Mouse (Mus musculus) MEL (cell line): ENCODE results near the gene Dpt. TPM values are rescaled to one million over a fixed set of nuclear protein-coding genes. Genes with fewer than 3 reads are reported as not detected.
"Not testable (repeated sequence)": the region's sequence is repeated elsewhere in the genome, so short reads cannot be mapped to it uniquely, and the experiment has no call there.

Experiments used
- DNase-seq: peaks from one replicate; pipeline ENCODE4 v3.0.0; 2011; ENCODE audit warnings: low read depth, low spot score
- H3K27ac ChIP-seq: 2 replicates; pipeline ENCODE4 v1.5.1; 2012; ENCODE audit warnings: low read depth, mild to moderate bottlenecking, control low read depth, low read length, moderate library complexity; ENCODE audit not compliant: control insufficient read depth
- H3K27me3 ChIP-seq, 2 experiments: fragments of 150-350 bp in 1 of 2; sonication (generic) in 1 of 2; 2 replicates each; pipeline ENCODE4 v1.6.1; 2012; ENCODE audit warnings: low read length in 2 of 2, mild to moderate bottlenecking in 2 of 2, improper control_type of control experiment in 1 of 2, moderate library complexity in 1 of 2; ENCODE audit not compliant: insufficient read depth in 2 of 2, control insufficient read depth in 1 of 2
- H3K36me3 ChIP-seq, 2 experiments: 2 replicates each; pipeline ENCODE4 v1.6.1; 2012 to 2014; ENCODE audit warnings: low read length in 2 of 2, improper control_type of control experiment in 1 of 2, inconsistent platforms in 1 of 2, mild to moderate bottlenecking in 1 of 2; ENCODE audit not compliant: insufficient read depth in 2 of 2, control insufficient read depth in 1 of 2
- H3K4me1 ChIP-seq, 2 experiments: fragments of 150-350 bp in 1 of 2; sonication (generic) in 1 of 2; 2 replicates each; pipeline ENCODE4 v1.6.1; 2012; ENCODE audit warnings: low read length in 2 of 2, improper control_type of control experiment in 1 of 2, mild to moderate bottlenecking in 1 of 2; ENCODE audit not compliant: insufficient read depth in 2 of 2, control insufficient read depth in 1 of 2
- H3K4me3 ChIP-seq, 2 experiments: fragments of 150-350 bp in 1 of 2; sonication (generic) in 1 of 2; 2 replicates each; pipeline ENCODE4 v1.5.1; 2012; ENCODE audit warnings: low read depth in 2 of 2, low read length in 2 of 2, mild to moderate bottlenecking in 2 of 2, moderate library complexity in 2 of 2, control low read depth in 1 of 2, improper control_type of control experiment in 1 of 2; ENCODE audit not compliant: control insufficient read depth in 1 of 2, insufficient read depth in 1 of 2
- H3K79me2 ChIP-seq: 2 replicates; pipeline ENCODE4 v1.6.1; 2012; ENCODE audit warnings: mild to moderate bottlenecking, low read length, moderate library complexity; ENCODE audit not compliant: control insufficient read depth, poor library complexity, insufficient read depth
- H3K9ac ChIP-seq: 2 replicates; pipeline ENCODE4 v1.6.1; 2012; ENCODE audit warnings: low read depth, mild to moderate bottlenecking, control low read depth, low read length, moderate library complexity; ENCODE audit not compliant: control insufficient read depth, poor library complexity, severe bottlenecking
- H3K9me3 ChIP-seq: fragments of 150-350 bp; sonication (generic); replicated peaks from 2 replicates; pipeline ENCODE4 v1.6.1; 2012; ENCODE audit warnings: mild to moderate bottlenecking, low read length, improper control_type of control experiment, moderate library complexity; ENCODE audit not compliant: insufficient read depth
- BHLHE40 ChIP-seq: IDR thresholded peaks from 2 replicates; pipeline ENCODE4 v1.6.1; 2012; ENCODE audit warnings: low read depth, mild to moderate bottlenecking, inconsistent platforms, low read length, improper control_type of control experiment, borderline replicate concordance
- CHD1 ChIP-seq: IDR thresholded peaks from 2 replicates; pipeline ENCODE4 v1.6.1; 2012; ENCODE audit warnings: low read depth, mild to moderate bottlenecking, inconsistent platforms, low read length, improper control_type of control experiment
- CTCF ChIP-seq, 3 experiments: IDR thresholded peaks in 2 of 3; conservative IDR thresholded peaks in 1 of 3; 2 replicates each; pipeline ENCODE4 v1.5.1; 2011 to 2012; ENCODE audit warnings: low read length in 3 of 3, low read depth in 2 of 3, mild to moderate bottlenecking in 2 of 3, improper control_type of control experiment in 1 of 3, inconsistent platforms in 1 of 3, mixed read lengths in 1 of 3, moderate library complexity in 1 of 3; ENCODE audit not compliant: control insufficient read depth in 1 of 3, insufficient read depth in 1 of 3, poor library complexity in 1 of 3, severe bottlenecking in 1 of 3
- ETS1 ChIP-seq: IDR thresholded peaks from 2 replicates; pipeline ENCODE4 v1.6.1; 2012; ENCODE audit warnings: low read depth, mild to moderate bottlenecking, inconsistent platforms, low read length, improper control_type of control experiment, moderate library complexity
- GABPA ChIP-seq: IDR thresholded peaks from 2 replicates; pipeline ENCODE4 v1.6.1; 2012; ENCODE audit warnings: low read depth, mild to moderate bottlenecking, inconsistent platforms, low read length, improper control_type of control experiment, moderate library complexity
- GATA1 ChIP-seq: IDR thresholded peaks from 2 replicates; pipeline ENCODE4 v1.6.1; 2011; ENCODE audit warnings: low read depth, low read length, improper control_type of control experiment
- HCFC1 ChIP-seq: IDR thresholded peaks from 2 replicates; pipeline ENCODE4 v1.6.1; 2012; ENCODE audit warnings: low read depth, mild to moderate bottlenecking, inconsistent platforms, low read length, improper control_type of control experiment, moderate library complexity
- MAFK ChIP-seq: IDR thresholded peaks from 2 replicates; pipeline ENCODE4 v1.6.1; 2011; ENCODE audit warnings: low read depth, mild to moderate bottlenecking, low read length, improper control_type of control experiment, borderline replicate concordance
- MEF2A ChIP-seq: IDR thresholded peaks from 2 replicates; pipeline ENCODE4 v1.6.1; 2014; ENCODE audit warnings: low read depth, mild to moderate bottlenecking, inconsistent platforms, low read length, improper control_type of control experiment; ENCODE audit not compliant: poor library complexity, insufficient replicate concordance, severe bottlenecking; ENCODE audit errors: extremely low read depth
- MYB ChIP-seq: IDR thresholded peaks from 2 replicates; pipeline ENCODE4 v1.6.1; 2011; ENCODE audit warnings: mild to moderate bottlenecking, low read depth, low read length, improper control_type of control experiment
- MYC ChIP-seq: IDR thresholded peaks from 2 replicates; pipeline ENCODE4 v1.6.1; 2011; ENCODE audit warnings: low read depth, mild to moderate bottlenecking, low read length, improper control_type of control experiment, moderate library complexity
- RAD21 ChIP-seq: IDR thresholded peaks from 2 replicates; pipeline ENCODE4 v1.6.1; 2011; ENCODE audit warnings: mild to moderate bottlenecking, low read depth, low read length, improper control_type of control experiment
- RCOR1 ChIP-seq: IDR thresholded peaks from 2 replicates; pipeline ENCODE4 v1.6.1; 2012; ENCODE audit warnings: low read depth, mild to moderate bottlenecking, inconsistent platforms, low read length, improper control_type of control experiment
- SIN3A ChIP-seq: IDR thresholded peaks from 2 replicates; pipeline ENCODE4 v1.6.1; 2012; ENCODE audit warnings: low read length, improper control_type of control experiment, inconsistent platforms
- TBP ChIP-seq: IDR thresholded peaks from 2 replicates; pipeline ENCODE4 v1.8.0; 2011; ENCODE audit warnings: low read depth, low read length, improper control_type of control experiment
- TCF12 ChIP-seq: IDR thresholded peaks from 2 replicates; pipeline ENCODE4 v1.6.1; 2014; ENCODE audit warnings: low read depth, mild to moderate bottlenecking, inconsistent platforms, low read length, improper control_type of control experiment, moderate library complexity
- USF2 ChIP-seq, 2 experiments: IDR thresholded peaks; 2 replicates each; pipeline ENCODE4 v1.6.1; 2011 to 2012; ENCODE audit warnings: improper control_type of control experiment in 2 of 2, low read length in 2 of 2, borderline replicate concordance in 1 of 2, inconsistent platforms in 1 of 2, low read depth in 1 of 2, mild to moderate bottlenecking in 1 of 2; ENCODE audit not compliant: insufficient read depth in 1 of 2
- ZMIZ1 ChIP-seq: IDR thresholded peaks from 2 replicates; pipeline ENCODE4 v1.6.1; 2012; ENCODE audit warnings: low read depth, mild to moderate bottlenecking, inconsistent platforms, low read length, improper control_type of control experiment, moderate library complexity
- polyA plus RNA-seq, 2 experiments: library from polyadenylated mRNA; stranded (reverse) in 1 of 2; unstranded in 1 of 2; fragments of >175 nt in 1 of 2; fragments of >200 nt in 1 of 2; gene quantifications; 2 replicates each; pipeline versions ENCODE4 v1.2.1 to v1.2.4; 2012; ENCODE audit warnings: low replicate concordance in 2 of 2, low read depth in 1 of 2; ENCODE audit not compliant: insufficient read length in 2 of 2, insufficient read depth in 1 of 2, missing spikeins in 1 of 2
- total RNA-seq: library from RNA; depleted of rRNA; stranded (reverse); fragments of 300-350 nt; gene quantifications from 2 replicates; pipeline ENCODE4 v1.2.3, GENCODE M21; 2012

Gene Dpt
- total and polyA plus RNA-seq, 3 experiments, result not detected

GRCm38 (mm10) chr1:164788292-164788691 is 8.2 kb upstream of the Dpt start:
- H3K4me3 ChIP-seq, result no peak overlapping the region
- H3K27me3 ChIP-seq, result no peaks in the 10 kb centered on the region
- TF ChIP-seq GATA1 (no peak), MAFK (no peak), MEF2A (no peak), CHD1 (no peak), USF2 (IDR thresholded peaks at IDR 0.05; ENCODE audit: borderline replicate concordance in 1 of 2, insufficient read depth in 1 of 2, low read depth in 1 of 2, low read length in 2 of 2) (no peak), CTCF (IDR thresholded peaks at IDR 0.05 in 2 of 3, conservative IDR thresholded peaks at IDR 0.05 in 1 of 3; ENCODE audit: control insufficient read depth in 1 of 3, insufficient read depth in 1 of 3, low read depth in 2 of 3, low read length in 3 of 3, poor library complexity in 1 of 3, severe bottlenecking in 1 of 3) (no peak), ETS1 (no peak), ZMIZ1 (no peak), RAD21 (no peak), GABPA (no peak), HCFC1 (no peak), BHLHE40 (no peak), TBP (no peak), SIN3A (no peak), MYB (no peak), MYC (no peak), TCF12 (no peak), RCOR1 (no peak)
- H3K27ac ChIP-seq, result no peak overlapping the region
- H3K36me3 ChIP-seq, result no peaks in the 10 kb centered on the region
- no peak overlapping the region for H3K9ac ChIP-seq
- H3K9me3 ChIP-seq, result no peaks in the 10 kb centered on the region
- no peaks in the 10 kb centered on the region for H3K4me1 ChIP-seq
- no peaks in the 10 kb centered on the region for H3K79me2 ChIP-seq
- no peak for DNase-seq

DNA sequence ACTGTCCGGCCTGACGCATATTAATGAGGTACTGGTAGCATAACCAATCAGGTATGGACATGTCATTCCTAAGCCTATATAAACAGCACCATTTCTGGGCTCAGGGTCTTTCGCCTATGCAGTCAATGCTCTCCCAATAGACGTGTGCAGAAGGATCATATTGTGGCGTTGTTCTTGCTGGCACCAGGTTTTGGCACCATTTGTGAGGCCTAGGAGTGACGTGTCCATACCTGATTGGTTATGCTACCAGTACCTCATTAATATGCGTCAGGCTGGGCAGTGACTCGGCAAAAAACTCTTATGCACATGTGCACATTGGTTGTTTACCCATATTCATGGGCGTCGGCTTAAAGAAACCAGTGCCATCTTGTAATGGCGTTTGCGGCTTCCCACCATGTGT is 6.1 kb upstream of the Dpt start:
- H3K27ac ChIP-seq, H3K36me3 ChIP-seq, H3K4me1 ChIP-seq, H3K4me3 ChIP-seq, DNase-seq, H3K9ac ChIP-seq, H3K27me3 ChIP-seq, H3K9me3 ChIP-seq, H3K79me2 ChIP-seq: not testable (repeated sequence)
